10 mouse cellular contexts compared by ENCODE assay signal in the genomic region with DNA sequence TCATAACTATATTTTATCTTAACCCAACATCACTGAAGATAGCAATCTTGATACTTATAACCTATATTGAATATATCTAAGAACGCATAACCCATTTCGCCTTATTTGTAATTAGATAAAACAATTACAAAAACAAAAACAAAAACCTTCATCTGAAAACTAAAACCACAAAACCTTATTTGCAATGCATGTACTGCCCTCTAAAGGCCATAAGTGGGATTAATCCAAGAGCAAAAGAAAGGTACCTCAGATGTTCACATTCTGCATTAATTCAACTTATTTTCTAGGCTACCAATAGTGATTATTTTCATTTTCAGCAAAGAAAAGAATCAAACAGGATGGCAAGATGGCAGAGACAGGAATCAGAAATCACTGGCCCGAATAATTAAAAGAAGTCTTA.
DNase-seq lines count a peak whose midpoint lies in the region; ATAC-seq and TF ChIP-seq lines count a peak whose summit lies in the region.
"Had no signal": no experiment of that assay in that cellular context is flagged by ENCODE, and none has a peak within 500 bp of the region (broad histone marks: within the 10 kb centered on the region; RNA-seq: fewer than 3 reads in every experiment).

No protein-coding gene starts in this region.

- H3K4me2 ChIP-seq in embryonic facial prominence, embryonic 11.5 days (ENCODE audit: low read depth, low read length), result no peak overlapping the region
- H3K4me2 ChIP-seq in liver, embryonic 14.5 days (ENCODE audit: low read depth), result no peak overlapping the region
- H3K4me2 ChIP-seq: forebrain, embryonic 12.5 days; liver, embryonic 13.5 days had no signal

- 60% methylated on average over 3 of the region's 3 CpGs for WGBS in embryonic facial prominence, embryonic 11.5 days
- 61% methylated on average over 3 of the region's 3 CpGs for WGBS in embryonic facial prominence, embryonic 10.5 days
- WGBS in liver, embryonic 14.5 days (ENCODE audit: insufficient replicate concordance), result 25% methylated on average over 3 of the region's 3 CpGs

- no peaks in the 10 kb centered on the region for H3K9me3 ChIP-seq in embryonic facial prominence, embryonic 11.5 days (replicated peaks; ENCODE audit: control insufficient read depth, low read length)
- no peaks in the 10 kb centered on the region for H3K9me3 ChIP-seq in embryonic facial prominence, embryonic 10.5 days
- H3K9me3 ChIP-seq in liver, embryonic 14.5 days (ENCODE audit: control insufficient read depth, low read length), result no peaks in the 10 kb centered on the region
- H3K9me3 ChIP-seq: forebrain, embryonic 12.5 days; liver, embryonic 13.5 days had no signal

- H3K9ac ChIP-seq in embryonic facial prominence, embryonic 11.5 days (replicated peaks; ENCODE audit: low read length), result no peak overlapping the region
- H3K9ac ChIP-seq in liver, embryonic 14.5 days (replicated peaks), result no peak overlapping the region
- H3K9ac ChIP-seq: forebrain, embryonic 12.5 days; liver, embryonic 13.5 days had no signal

- CTCF ChIA-PET in Patski (lab: Charles Lee), result interaction anchor here (0.9 to 2.0 kb wide), 2 partner anchors 9 to 501 kb away, joined by 4 to 5 read pairs; no protein-coding TSS in a partner anchor

- H3K4me3 ChIP-seq in embryonic facial prominence, embryonic 11.5 days (ENCODE audit: low read depth, low read length), result no peak overlapping the region
- H3K4me3 ChIP-seq in embryonic facial prominence, embryonic 10.5 days, result no peak overlapping the region
- H3K4me3 ChIP-seq in liver, embryonic 14.5 days (ENCODE audit: insufficient read depth in 1 of 2, low read depth in 2 of 2, low read length in 2 of 2), result no peak overlapping the region
- H3K4me3 ChIP-seq: forebrain, embryonic 12.5 days; liver, embryonic 13.5 days had no signal

- TF ChIP-seq EP300 in liver, embryonic 14.5 days (IDR thresholded peaks at IDR 0.05; ENCODE audit: low read depth), result no peak

- no peaks in the 10 kb centered on the region for H3K36me3 ChIP-seq in embryonic facial prominence, embryonic 11.5 days (replicated peaks; ENCODE audit: control insufficient read depth, insufficient read depth, low read depth, low read length)
- H3K36me3 ChIP-seq in embryonic facial prominence, embryonic 10.5 days (replicated peaks), result no peaks in the 10 kb centered on the region
- no peaks in the 10 kb centered on the region for H3K36me3 ChIP-seq in liver, embryonic 14.5 days (replicated peaks; ENCODE audit: control insufficient read depth, insufficient read depth, low read depth)
- H3K36me3 ChIP-seq: forebrain, embryonic 12.5 days; liver, embryonic 13.5 days had no signal

- no peak for ATAC-seq in embryonic facial prominence, embryonic 11.5 days (replicated peaks; ENCODE audit: insufficient number of reproducible peaks, low FRiP score, low TSS enrichment, low read depth)
- ATAC-seq in liver, embryonic 14.5 days (ENCODE audit: insufficient read depth), result no peak
- ATAC-seq in Patski, result no peak
- peak; percentile 62 for ATAC-seq in megakaryocyte-erythroid progenitor cell, adult 5-6 weeks (replicated peaks; ENCODE audit: low FRiP score, low TSS enrichment, poor library complexity, severe bottlenecking)

- H3K27ac ChIP-seq in embryonic facial prominence, embryonic 11.5 days (replicated peaks; ENCODE audit: low read depth, low read length), result no peak overlapping the region
- no peak overlapping the region for H3K27ac ChIP-seq in embryonic facial prominence, embryonic 10.5 days (replicated peaks)
- H3K27ac ChIP-seq in liver, embryonic 14.5 days, result no peak overlapping the region
- H3K27ac ChIP-seq: forebrain, embryonic 12.5 days; liver, embryonic 13.5 days had no signal

- no peaks in the 10 kb centered on the region for H3K27me3 ChIP-seq in embryonic facial prominence, embryonic 11.5 days (ENCODE audit: control insufficient read depth, insufficient read depth, low read length)
- no peaks in the 10 kb centered on the region for H3K27me3 ChIP-seq in embryonic facial prominence, embryonic 10.5 days (replicated peaks; ENCODE audit: low read depth, poor library complexity, severe bottlenecking)
- H3K27me3 ChIP-seq in liver, embryonic 14.5 days (ENCODE audit: control insufficient read depth, insufficient read depth, low read length), result no peaks in the 10 kb centered on the region
- H3K27me3 ChIP-seq in Patski, result no peaks in the 10 kb centered on the region
- H3K27me3 ChIP-seq: forebrain, embryonic 12.5 days; liver, embryonic 13.5 days had no signal

- peak; percentile 45 for DNase-seq in embryonic facial prominence, embryonic 11.5 days (ENCODE audit: low spot score)
- DNase-seq in embryonic facial prominence, embryonic 10.5 days (ENCODE audit: low spot score), result no peak
- peak in 1 of 3 experiments; percentile 16 for DNase-seq in liver, embryonic 14.5 days (ENCODE audit: low read depth in 3 of 3, low spot score in 3 of 3)
- no peak for DNase-seq in liver
- DNase-seq in Patski (ENCODE audit: low read depth, low spot score), result no peak
- DNase-seq in gastrocnemius, adult 8-10 months (ENCODE audit: low spot score in 2 of 2), result no peak
- DNase-seq in cerebellum, adult 9-11 months, result no peak
- DNase-seq: liver, embryonic 13.5 days had no signal

- POLR2A ChIA-PET in Patski (lab: Charles Lee), result no interaction called here

- peaks cover 5% of the 10 kb centered on the region; the same call in 1 of the 2 replicates for H3K4me1 ChIP-seq in embryonic facial prominence, embryonic 11.5 days (ENCODE audit: control insufficient read depth, insufficient read depth, low read length)
- peaks cover 17% of the 10 kb centered on the region for H3K4me1 ChIP-seq in embryonic facial prominence, embryonic 10.5 days
- H3K4me1 ChIP-seq in liver, embryonic 14.5 days (replicated peaks; ENCODE audit: control insufficient read depth in 2 of 2, insufficient read depth in 2 of 2, low read length in 1 of 2), result peaks cover 0 to 5% of the 10 kb centered on the region in 2 experiments; a peak in 2 of 4 replicates

- peak; percentile 65 for TF ChIP-seq CTCF in liver, embryonic 14.5 days (IDR thresholded peaks at IDR 0.05; ENCODE audit: low read depth)
- TF ChIP-seq CTCF in Patski (IDR thresholded peaks at IDR 0.05), result peak; percentile 62

- in situ Hi-C loops in Patski (cut with MboI; ENCODE audit: low pct_unique_long_range_greater_than_20kb), result no loop called here
